Mouse (Mus musculus) E14TG2a.4 (cell line): ENCODE data around the gene Atrnl1.

Source experiments
- CTCF ChIP-seq: conservative IDR thresholded peaks from 2 replicates; pipeline ENCODE4 v1.5.1; 2014; ENCODE audit warnings: low read length
- NANOG ChIP-seq: IDR thresholded peaks from 2 replicates; pipeline ENCODE4 v1.6.1; 2014; ENCODE audit warnings: borderline replicate concordance, low read length, mixed read lengths

DNA sequence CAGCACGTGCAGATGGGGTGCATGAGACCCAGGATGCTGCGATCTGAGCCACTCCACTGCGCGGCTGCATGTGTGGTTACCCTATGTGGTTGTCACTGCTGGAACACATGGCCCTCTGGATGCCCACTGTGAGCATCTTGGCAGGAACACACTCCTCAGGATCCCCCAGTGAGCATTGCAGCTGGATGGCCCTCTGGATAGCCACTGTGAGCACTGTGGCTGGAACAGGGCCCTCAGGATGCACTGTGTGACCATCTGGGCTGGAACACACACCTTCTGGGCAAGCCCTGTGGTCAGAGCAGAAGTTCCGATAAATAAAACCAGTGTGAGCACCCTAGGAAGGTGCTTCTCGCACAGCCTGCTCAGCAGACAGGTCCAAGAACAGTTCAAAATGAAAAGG lies 364.4 kb downstream of the Atrnl1 start:
- TF ChIP-seq CTCF (no peak), NANOG (no peak)
